Mouse (Mus musculus) adrenal gland, adult 18-20 months (tissue): Measurements from ENCODE around the gene Bcl9l. TPM values are rescaled to one million over a fixed set of nuclear protein-coding genes. Genes with fewer than 3 reads are reported as not detected.

Source experiments
- DNase-seq, 2 experiments: peaks; one replicate each; pipeline ENCODE4 v3.0.0; 2021 to 2022; ENCODE audit warnings: low spot score in 2 of 2
- total RNA-seq, 2 experiments: library from RNA; stranded (reverse); gene quantifications; 1 replicate in 1 of 2; 2 replicates in 1 of 2; pipeline ENCODE4 v1.2.3; 2021

Bcl9l gene
- total RNA-seq, 2 experiments from 2014 or later, result 41.3 to 46.6 TPM

DNA sequence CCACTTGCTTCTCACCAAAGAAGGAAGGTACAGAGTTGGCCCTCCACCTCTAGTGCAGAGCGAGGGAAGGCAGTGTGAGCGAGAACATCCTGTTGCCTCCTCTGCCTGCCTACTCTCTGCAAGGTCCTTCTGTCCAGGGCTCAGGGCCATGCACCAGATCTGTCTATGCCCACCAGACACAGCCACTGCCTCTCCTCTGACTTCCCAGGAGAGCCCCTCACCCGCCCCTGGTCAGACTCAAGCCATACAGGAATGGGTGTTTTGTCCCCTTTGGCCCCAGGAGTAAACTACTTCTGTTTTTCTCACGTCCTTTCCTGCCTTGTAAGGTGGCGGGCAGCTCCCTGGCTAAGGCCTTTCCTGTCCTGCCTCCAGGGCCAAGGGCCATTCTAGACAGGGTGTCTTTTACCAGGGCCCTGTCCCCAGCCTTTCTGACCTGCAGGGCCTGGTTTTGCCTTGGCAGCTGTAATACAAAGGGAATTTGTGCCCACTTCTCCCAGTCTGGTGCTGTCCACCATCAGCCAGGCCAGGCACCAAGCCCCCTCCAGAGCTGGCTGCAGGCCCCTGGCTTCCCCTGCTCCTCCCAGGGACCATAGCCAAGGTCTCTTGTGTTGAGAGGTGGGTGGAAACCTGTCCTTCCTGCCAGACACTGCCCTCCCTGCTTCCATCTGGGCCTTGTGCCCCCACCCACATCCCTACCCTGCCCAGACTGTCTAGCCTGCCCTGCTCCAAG lies 28.4 kb downstream of the Bcl9l start:
- DNase-seq, result no peak

DNA sequence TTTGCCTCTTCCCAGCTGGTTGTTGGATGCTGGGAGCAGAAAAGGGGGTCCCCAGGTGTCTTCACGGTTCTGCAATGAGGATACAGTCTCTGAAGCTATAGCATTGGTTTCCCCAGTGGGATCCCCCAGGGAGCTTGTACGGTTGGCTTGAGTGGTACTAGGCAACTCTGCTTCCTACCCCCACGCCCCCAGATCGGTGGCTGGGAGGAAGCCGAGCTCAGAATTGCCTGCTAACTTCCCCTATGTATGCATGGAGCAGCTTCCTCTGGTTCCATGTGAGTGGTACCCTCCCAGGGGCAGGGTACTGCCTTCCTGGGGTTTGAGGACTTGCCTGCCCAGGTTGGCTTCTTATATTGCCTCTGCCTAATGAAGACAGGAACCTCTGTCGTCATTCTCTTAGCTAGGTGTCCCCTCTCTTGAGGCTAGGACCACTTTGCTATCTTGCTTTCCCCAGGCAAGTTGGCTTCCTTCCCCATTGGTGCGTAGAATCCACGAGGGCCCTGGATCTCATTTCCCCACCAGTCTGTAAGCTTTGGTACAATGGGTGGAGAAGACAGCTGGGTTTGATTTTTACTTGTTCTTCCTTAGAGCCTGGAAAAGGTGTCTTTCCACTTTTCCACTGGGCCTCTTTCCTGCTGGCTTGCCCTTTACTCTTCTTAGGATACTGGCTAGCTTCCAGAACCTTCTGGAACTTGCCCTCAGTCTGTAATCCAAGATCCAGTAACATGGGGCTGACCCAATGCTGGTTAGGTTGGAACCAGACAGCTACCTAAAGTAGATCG lies 29.5 kb downstream of the Bcl9l start:
- DNase-seq, result no peak

DNA sequence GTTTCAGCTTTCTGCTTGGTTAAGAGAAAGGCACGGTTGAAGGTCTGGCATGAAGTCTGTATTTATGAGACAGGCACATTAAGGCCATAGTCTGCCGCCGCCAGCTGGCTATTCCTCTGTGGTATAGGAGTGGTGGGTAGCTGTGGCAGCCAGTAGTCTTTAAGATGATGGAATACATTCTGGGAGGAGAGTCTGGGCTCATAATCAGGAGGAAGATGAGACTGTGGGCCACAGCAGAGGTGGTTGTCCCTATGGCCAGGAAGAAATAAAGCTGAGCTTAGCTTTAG lies 30.0 kb downstream of the Bcl9l start:
- DNase-seq, result no peak

DNA sequence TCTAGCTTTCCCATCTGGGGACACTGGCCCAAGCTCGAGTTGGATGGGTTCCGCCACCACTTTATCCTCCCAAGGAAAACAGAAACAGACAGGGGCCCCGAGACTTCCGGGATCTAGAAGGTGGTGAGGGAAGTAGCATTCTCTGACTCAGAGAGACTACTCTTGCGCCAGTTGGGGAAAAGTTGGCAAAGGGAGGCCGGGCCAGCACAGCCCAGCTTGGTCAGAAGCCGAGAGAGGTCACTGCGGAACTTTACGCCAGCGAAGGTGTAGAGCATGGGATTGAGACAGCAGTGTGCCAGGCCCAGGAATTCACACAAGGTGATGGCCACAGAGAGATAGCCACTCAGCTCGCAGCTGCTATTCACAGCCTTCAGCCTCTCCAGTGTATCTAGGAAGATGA lies 30.5 kb downstream of the Bcl9l start:
- DNase-seq, result no peak

DNA sequence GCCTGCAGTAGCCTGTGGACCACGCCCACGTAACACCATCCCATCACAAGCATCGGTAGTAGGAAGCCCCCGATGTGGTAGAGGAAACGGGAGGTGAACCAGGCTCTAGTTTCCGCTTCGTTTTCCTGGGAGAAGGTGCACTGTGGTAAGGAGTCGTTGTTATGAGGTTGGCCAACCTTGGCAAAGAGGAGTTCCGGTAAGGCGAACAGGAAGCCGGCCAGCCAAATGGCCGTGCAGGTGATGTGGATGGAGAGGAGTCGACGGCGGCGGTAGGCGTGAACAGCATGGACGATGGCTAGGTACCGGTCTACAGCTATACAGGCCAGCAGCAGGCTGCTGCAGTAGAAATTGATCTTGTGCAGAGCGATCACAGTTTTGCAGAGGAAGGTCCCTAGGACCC lies 31.0 kb downstream of the Bcl9l start:
- no peak for DNase-seq

DNA sequence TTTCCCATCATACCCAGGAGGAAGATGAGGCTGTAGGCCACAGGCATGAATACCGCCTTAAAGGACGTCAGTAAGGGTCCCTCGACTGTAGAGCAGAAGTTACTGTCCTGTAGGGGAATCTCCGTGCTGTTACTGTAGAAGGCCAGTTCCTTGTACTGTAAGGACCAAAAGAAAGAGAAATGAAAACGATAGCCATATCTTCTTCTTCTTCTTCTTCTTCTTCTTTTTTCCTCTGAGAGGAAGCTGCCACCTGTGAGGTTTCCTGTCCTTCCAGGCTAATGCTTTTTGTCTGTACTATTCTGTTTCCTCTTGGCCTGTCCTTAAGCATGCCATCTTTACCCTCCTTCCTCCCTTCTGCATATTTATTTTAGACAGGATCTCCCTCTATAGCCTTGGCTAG lies 31.5 kb downstream of the Bcl9l start:
- no peak for DNase-seq

DNA sequence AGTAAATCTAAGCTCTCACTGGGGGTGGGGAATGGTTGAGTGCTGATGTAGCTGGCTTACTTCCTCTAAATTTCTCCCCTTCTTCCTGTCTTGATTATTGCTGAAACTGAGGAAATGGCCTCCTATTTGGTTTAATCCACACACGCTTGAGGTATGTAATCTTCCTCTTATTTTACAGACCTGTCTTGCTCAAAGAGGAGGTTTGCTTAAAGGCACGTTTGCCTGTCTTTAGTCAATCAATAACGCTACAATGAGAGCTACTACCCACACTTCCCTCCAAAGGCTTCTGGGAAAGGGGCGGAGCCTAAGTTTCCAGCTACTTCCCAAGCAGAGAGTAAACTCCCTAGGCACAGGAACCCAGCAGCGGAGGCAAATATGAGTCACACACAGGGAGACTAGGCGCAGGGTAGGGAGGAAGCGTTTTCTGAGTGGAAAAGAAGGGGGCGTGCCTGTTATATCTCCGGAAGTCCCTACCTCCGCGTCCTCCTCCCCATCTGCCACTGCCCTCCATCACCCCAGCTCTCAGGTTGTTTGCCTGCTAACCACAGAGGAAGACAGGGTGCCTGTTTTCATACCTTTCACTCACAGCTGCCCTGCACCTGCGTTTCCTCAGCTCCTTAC lies 32.6 kb downstream of the Bcl9l start:
- DNase-seq, result no peak

DNA sequence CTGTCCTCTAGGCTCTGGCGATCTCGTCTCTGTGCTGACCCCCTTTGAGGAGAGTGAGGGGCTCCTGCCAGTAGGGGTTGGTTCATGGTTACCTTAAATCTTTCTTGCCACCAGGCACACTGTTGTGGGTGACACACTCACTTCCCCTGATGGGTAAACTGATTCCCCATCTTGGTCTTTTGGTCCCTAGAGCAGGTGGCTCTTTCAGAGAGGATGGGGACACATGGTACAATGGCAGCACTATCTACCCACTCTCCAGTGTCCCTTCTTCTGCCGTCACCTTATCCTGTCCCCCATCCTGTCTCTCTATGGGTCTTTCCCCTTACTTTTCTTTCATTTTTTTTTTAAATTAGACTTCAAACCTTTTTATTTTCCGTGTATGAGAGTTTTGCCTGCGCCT lies 33.3 kb downstream of the Bcl9l start:
- DNase-seq, result no peak

DNA sequence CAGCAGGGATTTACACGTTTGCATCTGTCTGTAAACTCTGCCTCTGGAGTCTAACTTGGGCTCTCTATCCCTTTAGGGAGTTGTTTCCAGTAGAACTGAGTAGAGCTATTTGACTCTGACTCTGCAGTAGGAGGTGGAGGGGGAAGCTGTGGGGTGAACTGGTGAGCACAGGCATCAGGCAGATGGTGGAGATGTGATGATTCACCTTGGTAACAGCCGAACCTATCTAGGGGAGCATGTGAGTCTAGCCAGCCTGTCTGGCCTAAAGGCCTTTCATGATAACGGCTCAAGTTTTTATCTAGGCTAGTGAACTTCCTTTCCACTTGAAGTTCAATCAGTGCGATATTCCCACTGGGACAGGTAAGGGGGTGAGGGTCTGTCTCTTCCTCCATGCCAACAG lies 34.7 kb downstream of the Bcl9l start:
- no peak for DNase-seq

DNA sequence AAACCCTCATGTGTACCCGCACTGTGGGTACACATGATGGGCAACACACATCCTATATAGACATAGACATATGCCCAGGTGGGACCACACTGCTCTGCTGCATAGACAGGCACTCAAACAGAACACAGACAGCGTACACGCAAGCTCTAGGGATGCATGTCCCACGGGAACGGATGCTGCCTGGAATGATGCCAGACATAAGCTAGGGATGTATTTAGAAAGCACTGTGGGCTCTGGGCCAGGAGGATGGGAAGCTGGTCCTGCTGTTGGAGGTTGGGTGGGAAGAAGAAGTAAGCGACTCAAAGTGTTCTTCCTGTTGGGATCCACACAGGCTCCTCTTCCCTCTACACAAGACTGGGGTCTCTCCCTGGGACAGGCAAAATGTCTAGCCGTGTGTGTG lies 35.4 kb downstream of the Bcl9l start:
- DNase-seq, result no peak

DNA sequence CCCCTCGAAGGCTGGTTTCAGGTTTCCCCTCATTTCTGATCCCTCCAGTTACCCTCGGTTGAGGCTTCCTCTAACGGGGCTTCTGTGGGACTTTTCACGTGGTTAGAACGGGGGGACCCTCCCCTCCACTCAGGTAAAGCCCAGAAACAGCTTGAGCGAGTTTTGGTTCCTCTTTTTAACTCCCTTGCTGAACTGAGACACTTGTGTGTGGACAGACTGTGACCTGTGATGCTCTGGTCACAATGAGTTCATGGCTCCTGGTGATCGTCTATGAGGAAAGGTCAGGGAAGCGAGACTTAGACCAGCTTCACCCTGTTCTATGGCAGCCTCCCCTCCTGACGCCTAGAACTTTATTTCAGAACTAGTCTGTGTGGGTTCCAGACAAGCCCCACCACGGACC lies 39.3 kb downstream of the Bcl9l start:
- DNase-seq, result no peak

DNA sequence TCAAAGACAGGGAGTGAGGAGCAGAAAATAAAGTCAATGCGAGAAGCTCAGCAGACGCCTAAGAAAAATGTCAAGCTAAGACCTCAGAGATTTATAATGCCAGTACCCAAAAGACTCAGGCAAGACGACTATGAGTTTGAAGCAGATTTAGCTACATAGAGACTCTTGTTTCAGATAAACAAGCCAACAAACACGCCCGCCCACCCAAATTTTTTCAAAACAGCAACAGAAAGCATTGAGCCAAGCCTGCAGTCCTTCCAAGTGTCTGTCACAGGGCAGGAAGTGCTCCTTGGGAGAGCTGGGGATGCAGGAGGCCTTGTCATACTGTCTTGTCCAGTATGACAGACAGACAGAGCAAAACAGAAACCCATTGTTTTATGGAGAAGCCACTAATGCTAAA lies 41.1 kb downstream of the Bcl9l start:
- no peak for DNase-seq

DNA sequence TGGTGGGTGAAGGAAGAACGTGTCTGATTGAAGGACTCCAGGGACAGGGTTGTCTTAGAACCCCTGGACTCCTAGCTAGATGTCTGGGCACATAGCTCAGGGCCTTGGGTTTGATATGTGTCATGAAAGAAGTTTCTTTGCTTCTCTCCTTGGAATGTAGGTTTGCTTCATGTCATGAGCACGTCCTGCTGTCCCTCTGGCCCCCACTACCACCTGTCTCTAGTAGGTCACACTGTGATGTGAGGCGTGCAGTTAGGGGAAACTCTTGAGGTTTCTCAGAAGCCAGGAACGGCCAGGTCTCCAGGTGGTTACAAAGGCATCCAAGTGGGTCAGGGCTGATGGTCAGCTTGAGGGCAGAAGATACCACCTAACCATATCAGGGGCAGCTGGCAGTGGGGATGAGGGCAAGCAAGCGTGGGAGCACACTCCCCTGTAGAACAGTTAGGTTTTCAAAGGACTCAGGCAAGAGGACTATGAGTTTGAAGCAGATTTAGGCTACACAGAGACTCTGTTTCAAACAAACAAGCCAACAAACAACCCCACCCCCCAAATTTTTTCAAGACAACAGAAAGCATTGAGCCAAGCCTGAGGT lies 41.7 kb downstream of the Bcl9l start:
- DNase-seq, result no peak

DNA sequence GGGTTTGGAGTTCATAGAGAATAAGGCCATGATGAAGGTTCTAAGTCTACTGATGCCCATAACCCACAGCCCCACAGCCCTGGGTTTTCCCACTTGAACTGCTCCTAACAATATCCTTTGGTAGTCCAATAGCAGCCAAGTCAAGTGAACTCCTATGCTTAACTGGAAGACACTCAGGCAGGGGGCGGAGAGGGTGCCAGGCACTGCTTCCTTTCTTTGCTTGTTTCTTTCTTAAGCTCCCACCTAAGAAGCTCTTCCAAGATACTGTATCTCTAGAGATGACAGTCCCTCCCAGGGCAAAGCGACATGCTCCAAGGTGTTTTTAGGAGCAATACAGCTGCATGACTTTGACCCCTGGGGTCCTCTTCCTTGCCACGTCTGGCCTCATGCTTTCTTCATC lies 42.4 kb downstream of the Bcl9l start:
- DNase-seq, result no peak

DNA sequence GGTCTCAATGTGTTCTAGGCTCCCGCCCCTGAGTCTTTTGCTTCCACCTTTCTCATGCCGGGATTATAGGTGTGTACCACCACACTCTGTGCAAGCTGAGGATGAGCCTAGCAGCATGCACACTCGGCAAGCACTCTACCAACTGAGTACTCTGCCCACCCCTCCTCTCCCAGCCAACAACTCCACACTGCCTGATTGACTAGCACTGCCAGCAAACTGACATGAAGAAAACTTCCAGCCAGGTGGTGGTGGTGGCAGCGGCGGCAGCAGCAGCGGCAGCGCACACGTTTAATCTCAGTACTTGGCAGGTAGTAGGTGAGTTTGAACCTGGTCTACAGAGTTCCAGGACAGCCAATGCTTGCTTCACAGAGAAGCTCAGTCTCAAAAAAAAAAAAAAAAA lies 43.0 kb downstream of the Bcl9l start:
- DNase-seq, result no peak

DNA sequence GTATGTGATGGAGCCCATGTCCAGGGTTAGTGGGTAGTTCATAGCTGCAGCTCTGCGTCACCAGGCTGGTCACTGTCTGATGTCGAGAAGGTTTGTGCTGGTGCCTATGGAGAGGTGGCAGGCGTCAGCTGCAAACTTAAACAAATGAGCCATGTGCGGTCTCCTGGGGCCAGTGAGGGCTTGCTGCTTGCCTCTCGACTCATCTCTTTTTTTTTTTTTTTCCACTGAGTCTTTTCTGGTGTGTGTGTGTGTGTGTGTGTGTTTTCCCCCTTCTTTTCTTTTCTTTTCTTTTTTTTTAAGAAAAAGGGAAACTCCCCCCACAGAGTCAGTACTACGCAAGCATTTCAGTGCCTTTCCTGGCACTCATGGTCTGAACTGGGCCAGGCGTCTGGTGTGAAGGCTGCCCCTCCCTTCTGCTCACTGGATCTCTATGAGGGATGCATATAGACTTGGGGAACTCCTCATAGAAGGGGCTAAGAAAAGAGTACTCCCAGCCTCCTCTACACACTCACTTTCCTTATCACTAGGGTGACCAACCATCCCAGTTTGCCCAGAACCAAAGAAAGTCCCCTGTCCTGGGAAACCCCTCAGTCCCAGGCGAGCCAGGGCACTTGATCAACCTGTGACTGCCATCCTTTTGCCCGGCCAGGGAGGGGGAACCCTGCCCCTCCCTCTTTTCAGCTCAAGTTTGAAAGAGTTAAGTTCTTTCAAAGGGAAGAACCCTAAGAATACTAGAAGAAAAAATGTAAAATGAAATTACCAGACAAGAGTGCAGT lies 43.9 kb downstream of the Bcl9l start:
- no peak for DNase-seq

DNA sequence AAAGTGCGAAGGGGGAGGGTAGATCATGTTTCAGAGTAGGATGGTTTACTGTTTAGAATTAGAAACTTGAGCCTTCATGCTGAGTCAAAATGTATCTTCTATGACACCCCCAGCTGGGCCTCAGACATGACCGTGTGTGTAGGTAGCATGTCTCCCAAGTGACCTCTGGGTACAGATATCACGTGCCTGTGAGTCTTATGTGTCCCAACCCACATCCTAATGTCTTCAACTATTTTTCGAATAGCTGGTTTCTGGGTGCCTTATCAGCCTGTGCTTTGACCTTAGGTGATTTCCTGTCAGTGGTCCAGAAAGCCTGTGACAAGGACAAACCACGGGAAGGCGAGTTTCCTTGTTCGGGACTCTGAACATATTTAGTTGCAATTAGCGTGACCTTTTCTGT lies 45.7 kb downstream of the Bcl9l start:
- no peak for DNase-seq

DNA sequence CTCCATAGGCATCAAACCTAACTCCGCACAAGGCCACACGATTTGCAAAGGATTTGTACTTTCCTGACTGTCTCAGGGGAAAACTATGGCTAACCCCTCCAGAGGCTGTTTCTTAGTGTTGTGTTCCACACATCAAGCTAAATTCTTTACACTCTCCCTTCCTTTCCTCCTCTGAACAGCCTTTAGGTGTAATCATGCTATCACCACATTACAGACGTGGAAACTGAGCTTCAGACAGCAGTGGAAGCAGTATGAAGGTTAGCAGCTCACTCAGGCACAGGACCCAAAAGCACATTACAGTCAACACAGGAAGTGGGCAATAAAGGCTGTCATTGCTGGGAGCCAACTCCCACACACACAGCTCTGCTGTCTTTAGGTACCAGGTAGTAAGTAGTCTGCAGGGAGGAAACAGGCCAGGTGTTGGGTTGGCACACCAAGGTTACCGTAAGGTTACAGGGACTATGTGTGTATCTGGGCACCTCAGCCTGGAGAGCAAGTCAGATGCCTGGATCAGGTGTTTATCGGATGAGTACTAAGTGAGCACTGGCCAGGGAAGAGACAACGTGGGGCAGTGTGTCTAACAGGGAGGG lies 50.5 kb downstream of the Bcl9l start:
- DNase-seq, result no peak

DNA sequence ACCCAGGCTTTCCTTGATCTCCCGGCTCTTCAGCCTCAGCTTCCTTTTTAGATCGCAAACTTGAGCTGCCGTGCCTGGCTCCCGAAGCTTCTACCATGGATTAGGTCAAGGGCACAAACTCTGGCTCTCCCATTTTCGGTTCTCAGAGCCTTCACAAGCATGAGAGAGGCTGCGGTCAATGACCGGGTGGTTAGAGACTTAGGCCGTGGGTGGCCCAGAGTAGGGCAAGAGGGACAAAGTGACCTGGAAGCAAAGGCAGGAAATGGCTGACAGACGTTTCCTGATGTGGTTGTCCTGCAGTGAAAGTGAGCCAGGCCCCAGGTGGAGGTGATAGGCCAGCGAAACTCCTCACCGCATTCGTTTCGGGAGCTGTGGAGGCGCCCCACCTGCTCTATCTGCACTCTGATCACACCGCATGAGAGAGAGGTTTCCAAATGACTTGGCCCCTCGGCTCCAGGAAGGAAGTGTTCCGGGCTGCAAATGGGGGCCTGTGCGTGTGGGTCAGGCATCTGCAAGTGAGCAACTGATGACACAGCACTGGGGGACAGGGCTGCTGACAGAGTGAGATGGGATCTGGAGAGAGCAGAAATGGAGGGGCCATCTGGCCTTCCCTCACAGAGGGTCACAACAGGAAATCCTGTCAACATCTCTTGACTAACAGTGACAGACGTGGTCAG lies 55.1 kb downstream of the Bcl9l start:
- no peak for DNase-seq

DNA sequence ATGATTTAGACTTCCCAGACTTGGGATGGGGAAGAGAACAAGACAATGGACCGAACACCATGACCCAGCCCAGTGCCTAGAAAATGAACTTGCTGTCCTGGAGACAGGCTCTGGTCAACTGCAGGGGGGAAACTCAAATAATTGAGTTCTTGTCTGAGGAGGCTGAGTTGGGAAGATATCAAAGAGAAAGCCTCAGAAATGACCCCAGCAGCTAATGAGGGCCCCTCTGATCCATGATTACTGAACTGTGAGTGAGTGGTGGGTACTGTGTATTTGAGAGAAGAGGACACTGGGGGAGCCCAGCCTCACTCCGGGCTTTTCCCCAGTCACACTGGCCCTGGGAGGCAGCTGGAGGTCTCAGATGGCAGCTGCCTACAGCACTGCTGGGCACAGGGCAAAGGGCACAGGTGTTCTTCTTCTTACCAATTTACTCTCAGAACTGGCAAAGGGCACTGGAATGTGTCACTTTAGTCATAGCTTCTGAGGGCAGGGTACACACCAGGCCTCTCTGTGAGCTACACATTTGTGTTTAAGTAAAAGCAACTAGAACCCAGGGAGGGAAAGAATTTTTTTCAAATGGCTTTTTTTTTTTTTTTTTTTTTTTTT lies 57.3 kb downstream of the Bcl9l start:
- DNase-seq, result no peak
